Mouse (Mus musculus): ENCODE data around the gene Eno2.
"Not testable (repeated sequence)": the region's sequence is repeated elsewhere in the genome, so short reads cannot be mapped to it uniquely, and the experiment has no call there.

Eno2 gene

GRCm38 (mm10) chr6:124805341-124806321, 36.2 kb upstream of the Eno2 start:
- DNase-seq (ENCODE audit: low spot score) = peak; percentile 96

- no peak for DNase-seq (ENCODE audit: low spot score)
These were observed 34.9 kb upstream of the Eno2 start for GRCm38 (mm10) chr6:124804341-124804740.

GRCm38 (mm10) chr6:124803691-124804090, 34.2 kb upstream of the Eno2 start:
- not testable (repeated sequence) for DNase-seq (ENCODE audit: low spot score)

GRCm38 (mm10) chr6:124803061-124803460, 33.6 kb upstream of the Eno2 start:
- DNase-seq (ENCODE audit: low spot score) = no peak

- DNase-seq (ENCODE audit: low spot score) = peak; percentile 57
These were observed 32.9 kb upstream of the Eno2 start for GRCm38 (mm10) chr6:124802400-124802799.

GRCm38 (mm10) chr6:124796200-124796599, 26.7 kb upstream of the Eno2 start:
- DNase-seq (ENCODE audit: low spot score) = no peak

- no peak for DNase-seq (ENCODE audit: low spot score)
These were observed 26.3 kb upstream of the Eno2 start for GRCm38 (mm10) chr6:124795781-124796180.

GRCm38 (mm10) chr6:124791911-124792310, 22.4 kb upstream of the Eno2 start:
- no peak for DNase-seq (ENCODE audit: low spot score)

GRCm38 (mm10) chr6:124790121-124790520, 20.6 kb upstream of the Eno2 start:
- no peak for DNase-seq (ENCODE audit: low spot score)

GRCm38 (mm10) chr6:124789519-124789918, 20.0 kb upstream of the Eno2 start:
- DNase-seq (ENCODE audit: low spot score) = peak; percentile 53

GRCm38 (mm10) chr6:124787722-124788121, 18.2 kb upstream of the Eno2 start:
- DNase-seq (ENCODE audit: low spot score) = no peak

GRCm38 (mm10) chr6:124786756-124787420, 17.4 kb upstream of the Eno2 start:
- DNase-seq (ENCODE audit: low spot score) = no peak

- peak; percentile 36 for DNase-seq (ENCODE audit: low spot score)
These were observed 13.0 kb upstream of the Eno2 start for GRCm38 (mm10) chr6:124782436-124782835.

- no peak for DNase-seq (ENCODE audit: low spot score)
These were observed 11.4 kb upstream of the Eno2 start for GRCm38 (mm10) chr6:124780917-124781316.

GRCm38 (mm10) chr6:124779984-124780416, 10.5 kb upstream of the Eno2 start:
- DNase-seq (ENCODE audit: low spot score) = no peak

- DNase-seq (ENCODE audit: low spot score) = no peak
These were observed 9.9 kb upstream of the Eno2 start, which contains the start of gene Lrrc23 for GRCm38 (mm10) chr6:124779222-124779983. Gene Lrrc23, minus strand, starts transcription at chr6:124779727.

GRCm38 (mm10) chr6:124770511-124770910, 1.0 kb upstream of the Eno2 start:
- no peak for DNase-seq (ENCODE audit: low spot score)

GRCm38 (mm10) chr6:124770013-124770412, 540 bp upstream of the Eno2 start:
- DNase-seq (ENCODE audit: low spot score) = no peak

GRCm38 (mm10) chr6:124768704-124769044, 799 bp downstream of the Eno2 start:
- no peak for DNase-seq (ENCODE audit: low spot score)

GRCm38 (mm10) chr6:124767920-124768703, 1.4 kb downstream of the Eno2 start:
- no peak for DNase-seq (ENCODE audit: low spot score)

- DNase-seq (ENCODE audit: low spot score) = no peak
These were observed 1.9 kb downstream of the Eno2 start for GRCm38 (mm10) chr6:124767536-124767919.

GRCm38 (mm10) chr6:124765951-124766350, 3.5 kb downstream of the Eno2 start:
- no peak for DNase-seq (ENCODE audit: low spot score)

All from yolk sac, embryonic 10.5 days (tissue).